Mouse (Mus musculus) lung, postnatal 25 days (tissue): ENCODE data around the gene Hat1.

Source experiments
- DNase-seq: peaks from one replicate; pipeline ENCODE4 v3.0.0; 2022; ENCODE audit warnings: low spot score

Hat1 gene

GRCm38 (mm10) chr2:71466103-71466502 lies 77.3 kb downstream of the Hat1 start:
- no peak for DNase-seq

DNA sequence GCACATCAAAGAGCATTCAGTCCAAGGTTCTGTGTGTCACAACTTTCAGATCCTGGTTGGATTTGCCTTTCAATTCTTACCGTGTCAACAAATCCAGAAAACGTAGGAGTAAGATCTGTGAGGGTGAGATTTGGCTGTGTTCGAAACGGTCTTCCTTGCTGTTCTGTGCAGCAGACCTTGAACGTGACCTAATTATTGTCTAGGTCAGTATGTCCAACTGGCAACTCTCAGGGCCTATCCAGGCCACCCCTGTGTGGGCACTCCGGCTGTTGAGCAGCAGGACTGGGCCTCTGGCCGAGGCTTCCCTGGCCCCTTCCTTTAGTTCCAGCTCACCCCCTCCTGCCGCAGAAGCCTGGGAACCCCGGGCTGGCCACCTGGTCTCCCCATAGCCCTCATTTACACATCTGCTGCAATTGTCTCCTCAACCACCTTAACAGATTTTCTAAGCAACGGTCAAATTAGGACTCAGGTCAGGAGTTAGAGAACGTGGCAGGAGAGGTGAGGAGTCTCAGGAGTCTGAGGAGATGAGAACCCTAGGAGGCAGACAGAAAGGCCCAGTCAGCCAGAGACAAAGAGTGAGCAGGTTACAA lies 78.2 kb downstream of the Hat1 start:
- no peak for DNase-seq

DNA sequence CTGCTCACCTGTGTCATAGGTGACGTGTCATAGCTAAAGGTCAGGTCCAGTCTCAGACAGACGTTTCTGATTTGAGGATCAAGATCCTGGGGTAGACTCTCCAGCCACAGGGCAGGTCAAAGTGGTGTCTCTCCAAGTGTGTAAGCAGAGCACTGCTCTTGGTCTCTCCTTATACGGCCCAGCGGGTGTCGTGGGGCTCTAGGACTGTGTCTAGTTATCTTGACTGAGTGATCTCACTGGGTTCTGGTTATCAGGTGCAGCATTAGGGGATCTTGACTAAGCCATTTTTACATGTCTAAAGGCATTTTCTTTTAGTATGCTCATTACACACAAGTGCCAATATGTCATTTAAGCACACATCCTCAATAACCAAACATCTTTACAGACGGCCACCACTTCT lies 82.3 kb downstream of the Hat1 start:
- no peak for DNase-seq

DNA sequence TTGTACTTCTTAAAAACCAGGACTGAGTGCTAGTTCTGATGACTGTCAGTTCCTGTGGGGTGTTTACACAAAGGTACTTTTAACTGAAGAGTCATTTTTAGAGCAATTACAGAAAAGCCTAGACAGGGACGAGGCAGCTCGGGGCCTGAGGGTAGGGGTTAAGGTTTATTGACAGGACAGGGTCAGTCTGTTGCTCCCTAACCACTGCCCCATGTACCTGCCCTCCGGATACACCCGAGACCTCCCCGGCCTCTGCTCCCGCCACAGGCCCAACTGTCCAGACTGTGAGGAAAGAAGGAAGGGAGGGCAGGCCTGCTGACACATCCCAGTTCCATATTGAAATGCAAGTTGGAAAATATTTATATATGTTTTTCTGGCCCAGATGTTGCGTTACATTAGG lies 85.1 kb downstream of the Hat1 start:
- DNase-seq = no peak

- no peak for DNase-seq
These were observed 85.6 kb downstream of the Hat1 start for GRCm38 (mm10) chr2:71474345-71474744.

- DNase-seq = no peak
These were observed 86.6 kb downstream of the Hat1 start for GRCm38 (mm10) chr2:71475311-71475710.

GRCm38 (mm10) chr2:71475760-71476159 lies 87.0 kb downstream of the Hat1 start:
- no peak for DNase-seq

DNA sequence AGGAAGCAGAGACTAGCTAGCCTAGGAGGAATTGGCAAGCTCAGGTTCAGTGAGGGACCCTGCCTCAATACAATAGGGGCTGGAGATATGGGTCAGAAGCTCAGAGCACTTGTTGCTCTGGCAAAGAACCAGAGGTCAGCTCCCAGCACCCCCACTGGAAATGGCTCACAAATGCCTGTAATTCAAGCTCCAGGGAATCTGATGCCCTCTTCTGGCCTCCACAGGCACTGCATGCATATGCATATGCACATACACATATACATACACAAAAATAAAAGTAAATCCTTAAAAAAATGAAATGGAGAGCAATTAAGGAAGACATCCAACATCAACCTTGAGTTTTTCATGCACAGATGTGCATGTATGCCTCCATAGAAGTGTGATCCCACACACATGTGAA lies 89.0 kb downstream of the Hat1 start:
- DNase-seq = no peak

DNA sequence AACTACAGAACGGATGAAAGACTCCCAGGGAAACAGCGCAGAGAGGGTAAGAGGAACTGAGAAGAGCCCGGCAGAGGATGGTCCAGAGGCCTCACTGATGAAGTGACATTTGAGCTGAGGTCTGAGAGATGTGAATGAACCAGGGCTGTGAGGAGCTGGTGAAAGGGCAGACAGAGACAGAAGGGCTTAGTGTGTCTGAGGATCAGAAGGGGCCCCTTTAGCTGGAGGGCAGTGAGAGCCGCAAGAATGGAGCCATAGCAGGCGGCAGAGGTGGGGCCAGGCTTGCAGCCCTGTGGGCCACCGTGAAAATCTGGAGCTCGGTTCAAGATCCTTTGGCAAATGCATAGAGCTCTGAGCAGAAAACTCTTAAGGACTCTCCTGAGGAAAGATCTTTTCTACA lies 91.2 kb downstream of the Hat1 start:
- DNase-seq = no peak

DNA sequence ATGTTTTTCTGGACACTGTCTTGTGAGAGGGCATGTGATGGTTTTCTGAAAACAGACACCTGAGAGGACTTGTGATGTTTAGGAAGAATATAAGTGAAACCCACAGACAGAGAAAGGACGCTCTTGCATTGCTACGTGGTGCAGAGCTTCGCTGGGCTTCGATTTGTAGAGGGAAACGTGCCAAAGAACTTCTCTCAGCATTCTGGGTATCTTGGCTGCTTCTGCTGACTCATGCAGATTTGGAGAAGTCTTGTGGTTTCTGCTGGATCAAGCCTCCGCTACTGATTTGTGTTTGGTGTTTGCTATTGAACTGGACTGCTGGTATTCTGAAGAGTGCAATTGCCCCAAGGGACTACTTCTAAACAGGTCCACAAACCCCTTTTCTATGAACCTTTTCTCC lies 93.1 kb downstream of the Hat1 start:
- DNase-seq = no peak

GRCm38 (mm10) chr2:71483046-71483716 lies 94.4 kb downstream of the Hat1 start:
- DNase-seq = no peak

- DNase-seq = no peak
These were observed 94.9 kb downstream of the Hat1 start for GRCm38 (mm10) chr2:71483717-71484066.
